Mouse (Mus musculus) E14TG2a.4 (cell line): ENCODE measurements around the gene Dnmt1.

Source experiments
- CTCF ChIP-seq: conservative IDR thresholded peaks from 2 replicates; pipeline ENCODE4 v1.5.1; 2014; ENCODE audit warnings: low read length
- NANOG ChIP-seq: IDR thresholded peaks from 2 replicates; pipeline ENCODE4 v1.6.1; 2014; ENCODE audit warnings: borderline replicate concordance, low read length, mixed read lengths

GRCm38 (mm10) chr9:20895382-20895781 lies 64.3 kb downstream of the Dnmt1 start:
- TF ChIP-seq CTCF (no peak), NANOG (no peak)
